Mouse (Mus musculus): ENCODE data around the gene Adap2. TPM values are rescaled to one million over a fixed set of nuclear protein-coding genes. Genes with fewer than 3 reads are reported as not detected.
A peak's percentile ranks its signal among the peaks of the same experiment; 100 is the strongest.
"Not testable (repeated sequence)": the region's sequence is repeated elsewhere in the genome, so short reads cannot be mapped to it uniquely, and the experiment has no call there.

Adap2 gene
- 100 to 1,000 TPM; 119 to 715 (median 357) TPM for total RNA-seq (2018; cell fraction: chromatin; rRNA removed)
- total RNA-seq (2018; cell fraction: cytosol; rRNA removed): 100 to 1,000 TPM in 19 of 26 experiments, 10 to 100 TPM in 7; 65.8 to 202 (median 108) TPM
- total RNA-seq (2018; cell fraction: nucleus; rRNA removed): 100 to 1,000 TPM in 24 of 26 experiments, 10 to 100 TPM in 2; 94.4 to 583 (median 247) TPM
- 54.5 to 101 TPM (median 85.2 TPM) in 3 replicates for polyA plus RNA-seq (2018)

DNA sequence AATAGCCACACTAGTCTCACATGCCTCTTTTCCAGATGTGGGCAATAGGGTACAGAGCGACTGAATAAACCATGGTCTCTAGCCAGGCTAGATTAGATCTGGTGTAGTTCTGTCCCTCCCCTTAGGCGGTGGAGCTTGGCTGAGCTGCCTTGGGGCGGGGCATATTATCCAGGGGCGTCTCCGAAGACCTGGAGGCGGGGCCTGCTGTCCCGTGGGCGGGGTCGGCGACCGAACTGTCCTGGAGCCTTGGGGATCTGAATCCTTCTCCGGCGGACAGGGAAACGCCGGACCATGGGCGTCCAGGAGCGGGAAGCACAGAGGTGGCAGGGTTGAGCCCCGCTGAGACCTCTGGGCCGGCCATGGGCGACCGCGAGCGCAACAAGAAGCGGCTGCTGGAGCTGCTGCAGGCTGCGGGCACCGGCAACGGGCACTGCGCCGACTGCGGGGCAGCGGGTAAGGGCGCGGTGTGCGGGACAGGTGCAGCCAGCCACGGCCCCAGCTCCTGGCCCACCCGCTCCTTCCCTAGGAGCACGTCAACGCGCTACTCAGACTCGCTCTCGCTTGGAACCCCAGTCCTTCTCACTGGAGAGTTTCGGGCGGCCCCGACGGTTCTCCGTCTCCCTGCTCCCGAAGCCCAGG, at the start of gene Adap2:
Gene Adap2 (plus strand): TSS at position 249 of the 639 bp plus-strand sequence.
- peak within 1 kb of the TSS; percentile 69 for H3K27ac ChIP-seq
- H3K36me3 ChIP-seq (ENCODE audit: inconsistent target): peaks cover 23% of the 10 kb centered on the region
- peaks cover 49% of the 10 kb centered on the region for H3K79me2 ChIP-seq (ENCODE audit: inconsistent target)
- 2% methylated on average over 45 of the region's 47 CpGs for WGBS (ENCODE audit: missing documents)
- H3K4me3 ChIP-seq (ENCODE audit: inconsistent target): peak within 1 kb of the TSS; percentile 73

GRCm38 (mm10) chr11:80104407-80104806, 49.5 kb upstream of the Adap2 start:
- Histone ChIP-seq H3K79me2 (ENCODE audit: inconsistent target) (no peaks in the 10 kb centered on the region), H3K27ac (no peak overlapping the region), H3K4me3 (ENCODE audit: inconsistent target) (no peak overlapping the region), H3K36me3 (ENCODE audit: inconsistent target) (no peaks in the 10 kb centered on the region)
- 69% methylated on average over 1 of the region's 1 CpGs for WGBS (ENCODE audit: missing documents)

DNA sequence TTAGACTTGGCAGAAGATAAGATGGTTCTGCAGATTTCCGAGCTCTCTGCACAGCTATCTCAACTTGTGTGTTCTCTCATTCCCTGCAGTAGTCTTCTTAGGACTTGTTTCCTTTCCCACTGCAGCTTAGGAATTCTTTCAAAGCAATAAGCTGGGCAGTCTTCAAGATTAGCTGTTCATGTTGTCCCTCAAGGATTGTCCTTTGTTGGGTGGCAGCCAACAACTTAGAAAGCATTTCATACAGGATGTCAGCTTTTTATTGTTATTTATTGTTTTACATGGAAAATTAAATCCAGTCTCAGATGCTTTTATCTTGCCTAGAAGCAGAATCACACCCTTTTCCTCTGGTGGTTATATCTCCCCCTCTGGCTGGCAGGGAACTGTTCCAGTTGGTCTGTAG, 37.5 kb upstream of the Adap2 start:
- H3K27ac ChIP-seq: no peak overlapping the region
- no peak overlapping the region for H3K4me3 ChIP-seq (ENCODE audit: inconsistent target)
- 100% methylated on average over 1 of the region's 1 CpGs for WGBS (ENCODE audit: missing documents)
- H3K36me3 ChIP-seq (ENCODE audit: inconsistent target): peaks cover 3% of the 10 kb centered on the region; the same call in 1 of the 2 replicates
- H3K79me2 ChIP-seq (ENCODE audit: inconsistent target): no peaks in the 10 kb centered on the region

DNA sequence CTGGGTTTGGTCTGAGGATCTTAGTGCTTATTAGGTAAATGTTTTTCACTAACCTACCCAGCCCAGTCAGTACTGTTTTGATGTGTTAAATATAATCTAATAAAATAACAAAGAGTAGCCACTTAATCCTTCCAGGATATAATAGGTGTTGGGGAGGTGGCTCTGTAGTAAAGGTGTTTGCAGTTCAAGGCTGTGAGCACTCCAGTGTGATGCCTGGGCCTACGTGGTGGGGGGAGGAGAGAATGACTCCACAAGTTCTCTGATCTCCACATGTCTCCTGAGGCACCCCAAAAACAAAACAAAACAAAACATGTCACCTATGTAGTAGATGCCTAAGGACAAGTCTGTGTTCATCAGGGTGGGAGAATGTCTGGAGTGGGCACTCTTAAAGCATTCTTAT, 21.9 kb upstream of the Adap2 start:
- Histone ChIP-seq H3K36me3 (ENCODE audit: inconsistent target) (0 out of 2 replicates have a peak, but pooled peaks cover 7% of the 10 kb centered on the region), H3K4me3 (ENCODE audit: inconsistent target) (no peak overlapping the region), H3K79me2 (ENCODE audit: inconsistent target) (no peaks in the 10 kb centered on the region), H3K27ac (no peak overlapping the region)
- 80% methylated on average over 1 of the region's 1 CpGs for WGBS (ENCODE audit: missing documents)

DNA sequence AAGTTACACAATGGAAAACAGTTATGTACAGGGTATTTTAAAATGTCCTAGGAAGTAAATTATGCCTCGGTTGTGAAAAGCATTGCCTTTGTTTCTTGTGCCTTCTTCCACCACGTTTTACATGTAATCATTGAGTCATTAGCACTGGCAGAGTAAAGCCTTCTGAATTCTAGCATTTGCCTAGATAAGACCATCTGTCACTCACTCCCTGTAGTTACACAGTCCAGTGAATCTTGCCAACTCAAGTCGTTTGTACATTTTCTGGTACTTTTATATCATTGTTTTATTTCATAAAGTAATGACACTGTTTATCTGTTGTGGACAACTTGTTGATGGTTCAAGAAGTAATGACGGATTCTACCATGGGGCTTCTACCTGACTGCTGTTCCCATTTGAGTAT, 19.2 kb upstream of the Adap2 start:
- Histone ChIP-seq H3K27ac (no peak overlapping the region), H3K79me2 (ENCODE audit: inconsistent target) (peaks cover 14% of the 10 kb centered on the region; the same call in 1 of the 2 replicates), H3K36me3 (ENCODE audit: inconsistent target) (peaks cover 16% of the 10 kb centered on the region; the same call in 1 of the 2 replicates), H3K4me3 (ENCODE audit: inconsistent target) (no peak overlapping the region)
- WGBS (ENCODE audit: missing documents): 69% methylated on average over 4 of the region's 4 CpGs

DNA sequence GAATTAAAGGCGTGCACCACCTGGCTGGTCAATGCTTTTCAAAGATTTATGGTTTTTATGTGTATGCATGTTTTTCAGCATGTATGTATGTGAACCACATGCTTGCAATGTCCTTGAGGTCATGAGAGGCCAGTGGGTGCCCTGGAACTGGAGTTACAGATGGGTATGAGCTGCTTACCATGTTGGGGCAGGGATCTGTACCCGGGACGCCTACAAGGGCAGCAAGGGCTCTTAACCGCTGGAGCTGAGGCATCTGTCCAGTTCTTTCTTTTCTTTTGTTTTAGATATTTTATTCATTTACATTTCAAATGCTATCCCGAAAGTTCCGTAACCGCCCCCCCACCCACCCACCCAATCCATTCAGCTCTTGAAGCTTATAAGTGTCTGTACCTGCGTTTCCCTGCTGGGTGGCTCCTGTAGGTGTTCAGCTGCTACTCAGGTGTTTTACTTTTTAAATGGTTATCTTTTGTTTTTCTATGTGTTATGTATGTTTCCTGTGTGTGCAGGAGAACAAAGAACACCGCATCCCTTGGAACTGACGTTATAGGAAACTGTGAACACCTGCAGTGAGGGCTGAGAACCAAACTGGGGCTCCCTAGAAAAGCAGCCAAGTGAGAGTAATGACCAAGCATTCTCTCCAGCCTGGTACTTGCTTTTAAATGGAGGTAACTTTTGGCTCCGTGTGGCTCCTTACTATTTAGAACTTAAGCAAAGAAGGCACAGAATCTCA, 17.8 kb upstream of the Adap2 start:
- H3K27ac ChIP-seq: no peak overlapping the region
- WGBS (ENCODE audit: missing documents): 92% methylated on average over 7 of the region's 11 CpGs
- H3K36me3 ChIP-seq (ENCODE audit: inconsistent target): peaks cover 22% of the 10 kb centered on the region; the same call in 1 of the 2 replicates

GRCm38 (mm10) chr11:80136786-80137185, 17.1 kb upstream of the Adap2 start:
- 92% methylated on average over 13 of the region's 13 CpGs for WGBS (ENCODE audit: missing documents)
- peaks cover 22% of the 10 kb centered on the region; the same call in 1 of the 2 replicates for H3K36me3 ChIP-seq (ENCODE audit: inconsistent target)
- no peak overlapping the region for H3K27ac ChIP-seq
- peaks cover 33% of the 10 kb centered on the region; the same call in 1 of the 2 replicates for H3K79me2 ChIP-seq (ENCODE audit: inconsistent target)
- H3K4me3 ChIP-seq (ENCODE audit: inconsistent target): no peak overlapping the region

More for the DNA sequence above, 17.8 kb upstream of the Adap2 start:
- Histone ChIP-seq H3K4me3 (ENCODE audit: inconsistent target) (no peak overlapping the region), H3K79me2 (ENCODE audit: inconsistent target) (peaks cover 27% of the 10 kb centered on the region; the same call in 1 of the 2 replicates)

DNA sequence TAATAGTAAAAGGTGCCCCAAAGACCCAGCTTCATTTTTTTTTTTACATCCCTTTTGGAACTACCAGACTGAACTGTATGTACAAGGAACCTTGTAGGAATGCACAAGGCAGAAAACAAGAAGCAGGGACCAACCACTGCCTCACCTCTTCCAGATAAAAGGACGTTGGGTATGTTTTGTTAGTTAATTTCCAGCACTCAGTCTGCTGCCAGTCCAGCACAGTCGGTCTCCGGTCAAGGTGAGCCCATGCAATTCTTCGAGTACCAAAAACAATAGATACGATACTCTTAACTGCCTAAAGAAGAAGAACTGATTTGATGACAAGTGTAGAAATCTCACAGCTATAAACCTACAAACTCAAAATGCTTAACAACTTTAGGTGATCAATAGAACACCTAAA, 16.1 kb upstream of the Adap2 start:
- Histone ChIP-seq H3K79me2 (ENCODE audit: inconsistent target) (peaks cover 35% of the 10 kb centered on the region; the same call in 1 of the 2 replicates), H3K4me3 (ENCODE audit: inconsistent target) (no peak overlapping the region), H3K36me3 (ENCODE audit: inconsistent target) (peaks cover 22% of the 10 kb centered on the region; the same call in 1 of the 2 replicates), H3K27ac (no peak overlapping the region)
- 96% methylated on average over 5 of the region's 5 CpGs for WGBS (ENCODE audit: missing documents)

DNA sequence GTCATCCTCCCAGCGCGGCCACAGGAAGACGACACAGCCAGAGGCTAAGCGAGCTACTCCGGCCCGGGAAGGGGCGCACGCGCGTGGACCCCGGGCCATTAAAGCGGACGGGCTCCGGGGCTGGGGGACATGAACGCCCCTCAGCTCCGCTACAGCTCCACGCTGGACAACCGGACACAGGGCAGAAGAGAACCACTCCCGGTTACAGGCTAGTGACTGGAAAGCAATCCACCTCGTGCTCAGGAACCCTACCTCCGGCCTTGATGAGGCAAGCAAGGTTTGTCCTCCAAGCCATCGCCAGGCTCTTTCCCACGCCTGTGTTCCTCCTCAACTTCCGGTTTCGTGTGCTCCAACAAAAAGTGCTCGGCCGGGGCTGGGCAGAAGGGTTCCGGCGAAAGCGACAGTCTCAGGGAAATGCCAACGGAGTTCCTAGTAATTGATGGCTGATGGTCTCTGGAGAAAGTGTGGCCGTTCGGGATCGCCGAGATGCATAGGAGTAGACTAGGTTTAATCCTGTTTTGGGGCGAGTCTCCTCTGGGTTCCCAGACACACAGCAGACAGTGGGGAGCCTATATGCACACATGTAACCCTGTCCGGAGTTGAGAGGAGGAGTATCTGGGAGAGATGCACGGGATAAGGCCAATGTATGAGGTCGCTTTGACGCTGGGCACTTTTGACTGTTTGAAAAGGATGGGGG, 11.9 kb upstream of the Adap2 start, which contains the start of gene Tefm:
Gene Tefm (minus strand): TSS at position 351 of the 697 bp plus-strand sequence.
- Histone ChIP-seq H3K4me3 (ENCODE audit: inconsistent target) (peak within 1 kb of the TSS; percentile 65), H3K79me2 (ENCODE audit: inconsistent target) (peaks cover 40% of the 10 kb centered on the region; the same call in 1 of the 2 replicates), H3K27ac (peak within 1 kb of the TSS; percentile 57), H3K36me3 (ENCODE audit: inconsistent target) (peaks cover 17% of the 10 kb centered on the region; the same call in 1 of the 2 replicates)
- WGBS (ENCODE audit: missing documents): 0% methylated on average over 29 of the region's 40 CpGs

DNA sequence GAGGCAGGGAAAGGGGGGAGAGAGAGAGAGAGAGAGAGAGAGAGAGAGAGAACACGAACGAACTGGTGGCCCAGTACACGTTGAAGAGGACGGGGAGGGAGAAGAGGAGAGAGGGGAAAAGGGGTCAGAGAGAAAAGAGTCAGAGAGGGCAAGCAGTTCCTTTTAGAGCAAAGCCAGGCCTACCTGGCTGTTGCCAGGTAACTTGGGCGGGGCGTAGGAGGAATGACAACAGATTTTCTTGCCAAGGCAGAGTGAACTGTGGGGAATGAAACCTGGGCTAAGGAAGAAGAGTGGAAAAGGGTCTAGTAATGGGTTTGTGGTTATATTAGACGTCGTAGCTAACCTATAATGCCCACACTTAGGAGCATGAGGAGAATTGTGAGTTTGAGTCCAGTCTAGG, 11.0 kb upstream of the Adap2 start:
- Histone ChIP-seq H3K4me3 (ENCODE audit: inconsistent target) (peak overlapping the region; percentile 65; the same call in 1 of the 2 replicates), H3K79me2 (ENCODE audit: inconsistent target) (peaks cover 40% of the 10 kb centered on the region; the same call in 1 of the 2 replicates), H3K27ac (peak overlapping the region; percentile 57; the same call in 1 of the 2 replicates), H3K36me3 (ENCODE audit: inconsistent target) (peaks cover 13% of the 10 kb centered on the region; the same call in 1 of the 2 replicates)
- WGBS (ENCODE audit: missing documents): 52% methylated on average over 8 of the region's 8 CpGs

DNA sequence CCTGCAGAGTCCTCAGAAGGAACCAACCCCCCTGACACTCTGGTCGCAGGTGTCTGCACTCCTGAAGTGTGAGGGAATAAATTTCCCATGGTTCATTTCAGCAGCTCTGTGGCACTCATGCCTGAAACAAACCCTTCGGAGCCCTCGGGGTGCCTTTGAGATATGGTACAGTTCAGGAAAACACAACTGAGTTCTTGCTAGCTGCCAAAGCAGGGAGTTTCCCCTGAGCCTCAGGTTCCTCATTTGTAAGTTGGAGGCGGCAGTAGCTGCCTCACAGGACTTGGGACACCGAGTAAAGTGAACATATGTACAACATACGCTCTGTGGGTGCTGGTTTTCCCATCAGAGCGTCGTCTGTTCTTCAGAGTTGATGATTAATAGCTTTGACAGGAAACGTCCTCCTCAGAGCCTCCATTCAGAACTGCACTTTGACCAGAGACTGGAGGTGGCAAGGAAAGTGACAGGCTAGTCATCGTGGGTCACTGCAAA, 8.1 kb upstream of the Adap2 start:
- 0% methylated on average over 10 of the region's 10 CpGs for WGBS (ENCODE audit: missing documents)
- H3K36me3 ChIP-seq (ENCODE audit: inconsistent target): no peaks in the 10 kb centered on the region
- H3K27ac ChIP-seq: peak overlapping the region; percentile 91
- peaks cover 16% of the 10 kb centered on the region; the same call in 1 of the 2 replicates for H3K79me2 ChIP-seq (ENCODE audit: inconsistent target)
- no peak overlapping the region for H3K4me3 ChIP-seq (ENCODE audit: inconsistent target)

GRCm38 (mm10) chr11:80147748-80148147, 6.2 kb upstream of the Adap2 start:
- H3K79me2 ChIP-seq (ENCODE audit: inconsistent target): peaks cover 5% of the 10 kb centered on the region; the same call in 1 of the 2 replicates
- H3K36me3 ChIP-seq (ENCODE audit: inconsistent target): no peaks in the 10 kb centered on the region
- H3K27ac ChIP-seq: no peak overlapping the region
- H3K4me3 ChIP-seq (ENCODE audit: inconsistent target): no peak overlapping the region
- 61% methylated on average over 5 of the region's 6 CpGs for WGBS (ENCODE audit: missing documents)

DNA sequence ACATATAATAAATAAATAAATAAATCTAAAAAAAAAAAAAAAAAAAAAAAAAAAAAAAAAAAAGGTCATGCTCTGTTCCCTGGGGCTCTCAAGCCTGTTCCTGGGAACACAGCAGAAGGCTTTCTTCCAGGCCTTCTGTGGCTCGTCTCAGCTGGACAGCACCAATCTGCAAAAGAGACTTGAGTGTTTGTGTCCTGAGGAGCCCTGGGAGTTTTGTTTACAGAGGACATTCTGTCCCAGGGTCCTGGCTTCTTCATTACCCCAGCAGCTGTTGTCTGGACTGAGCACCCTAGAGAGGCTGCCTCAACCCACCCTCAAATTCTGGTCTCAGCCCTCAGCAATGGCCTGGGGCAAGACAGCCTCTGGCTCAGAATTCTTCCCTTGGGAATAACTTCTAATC, 5.6 kb upstream of the Adap2 start:
- no peaks in the 10 kb centered on the region; the same call in 1 of the 2 replicates for H3K79me2 ChIP-seq (ENCODE audit: inconsistent target)
- H3K27ac ChIP-seq: no peak overlapping the region
- H3K4me3 ChIP-seq (ENCODE audit: inconsistent target): no peak overlapping the region
- no peaks in the 10 kb centered on the region for H3K36me3 ChIP-seq (ENCODE audit: inconsistent target)
- 88% methylated on average over 1 of the region's 1 CpGs for WGBS (ENCODE audit: missing documents)

DNA sequence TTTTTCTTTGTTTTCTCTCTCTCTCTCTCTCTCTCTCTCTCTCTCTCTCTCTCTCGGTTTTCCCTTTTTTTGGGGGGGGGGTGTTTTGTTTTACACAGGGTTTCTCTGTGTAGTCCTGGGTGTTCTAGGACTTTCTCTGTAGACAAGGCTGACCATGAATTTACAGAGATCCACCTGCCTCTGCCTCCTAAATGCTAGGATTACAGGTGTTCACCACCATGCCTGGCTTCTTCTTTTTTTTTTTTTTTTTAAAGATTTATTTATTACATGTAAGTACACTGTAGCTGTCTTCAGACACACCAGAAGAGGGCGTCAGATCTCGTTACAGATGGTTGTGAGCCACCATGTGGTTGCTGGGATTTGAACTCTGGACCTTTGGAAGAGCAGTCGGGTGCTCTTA, 4.9 kb upstream of the Adap2 start:
- H3K4me3 ChIP-seq (ENCODE audit: inconsistent target); H3K27ac ChIP-seq; H3K36me3 ChIP-seq (ENCODE audit: inconsistent target); H3K79me2 ChIP-seq (ENCODE audit: inconsistent target): not testable (repeated sequence)
- no CpG with 5 or more reads among the region's 4 CpGs for WGBS (ENCODE audit: missing documents)
